Mouse (Mus musculus) heart, adult 18-20 months (tissue): ENCODE measurements around the gene Gm39653. TPM values are rescaled to one million over a fixed set of nuclear protein-coding genes. Genes with fewer than 3 reads are reported as not detected.
"Not testable (repeated sequence)": the region's sequence is repeated elsewhere in the genome, so short reads cannot be mapped to it uniquely, and the experiment has no call there.

Experiments used
- DNase-seq, 2 experiments: peaks; one replicate each; pipeline ENCODE4 v3.0.0; 2021 to 2022; ENCODE audit warnings: mixed read lengths in 1 of 2
- long read RNA-seq, 2 experiments: library from polyadenylated mRNA; stranded (forward); transcript quantifications; one replicate each; pipeline ENCODE4 v2.0.0; 2021
- total RNA-seq, 2 experiments: library from RNA; stranded (reverse); gene quantifications; 2 replicates each; pipeline ENCODE4 v1.2.3; 2021

Gm39653 gene
- not detected for total RNA-seq
- long read RNA-seq, experiment 1: 0 reads
- long read RNA-seq, experiment 2: 0 reads

DNA sequence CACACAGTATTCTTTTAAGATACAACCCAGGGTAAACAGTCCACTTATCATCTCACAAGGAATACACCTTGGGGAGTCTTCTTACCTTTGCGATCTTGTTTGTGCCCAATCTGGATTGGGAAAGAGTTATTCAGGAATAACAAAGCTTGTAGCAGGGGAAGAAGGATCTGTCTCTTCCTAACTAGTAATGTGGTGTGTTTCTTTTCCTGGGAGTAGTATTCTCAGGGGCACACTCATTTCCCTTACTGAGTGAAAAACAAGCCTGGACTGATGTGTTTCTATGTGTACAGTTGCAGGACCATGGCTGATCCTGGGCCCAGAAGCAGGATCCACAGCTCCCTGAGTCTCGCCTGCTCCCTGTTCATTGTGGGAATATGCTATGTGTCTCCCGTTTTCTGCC, at the start of gene Gm39653:
Gm39653 (plus strand) TSS at position 301 of the 400 bp plus-strand sequence.
- no peak for DNase-seq

GRCm38 (mm10) chr1:63566501-63566900, 49.3 kb upstream of the Gm39653 start:
- DNase-seq: no peak

DNA sequence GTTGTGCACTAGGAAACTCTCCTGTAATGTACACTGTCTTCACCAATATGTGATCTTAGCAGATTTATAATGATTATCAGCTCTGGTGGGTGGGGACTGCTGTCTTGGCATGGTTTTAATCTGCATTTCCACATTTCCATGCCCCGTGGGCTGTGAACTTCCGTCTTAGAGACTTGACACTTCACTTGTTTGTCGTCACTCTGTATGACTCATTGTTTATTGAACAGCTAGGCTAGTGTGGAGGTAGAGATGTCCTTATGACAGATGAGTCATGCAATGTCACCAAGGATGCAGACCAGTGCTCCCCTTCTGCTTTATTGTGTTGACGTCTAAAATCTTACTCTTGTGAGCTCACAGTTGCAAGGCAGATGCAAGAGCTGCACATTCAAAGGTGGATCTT, 48.7 kb upstream of the Gm39653 start:
- DNase-seq: no peak

- DNase-seq: no peak
Observed at GRCm38 (mm10) chr1:63572229-63572628, 43.5 kb upstream of the Gm39653 start.

DNA sequence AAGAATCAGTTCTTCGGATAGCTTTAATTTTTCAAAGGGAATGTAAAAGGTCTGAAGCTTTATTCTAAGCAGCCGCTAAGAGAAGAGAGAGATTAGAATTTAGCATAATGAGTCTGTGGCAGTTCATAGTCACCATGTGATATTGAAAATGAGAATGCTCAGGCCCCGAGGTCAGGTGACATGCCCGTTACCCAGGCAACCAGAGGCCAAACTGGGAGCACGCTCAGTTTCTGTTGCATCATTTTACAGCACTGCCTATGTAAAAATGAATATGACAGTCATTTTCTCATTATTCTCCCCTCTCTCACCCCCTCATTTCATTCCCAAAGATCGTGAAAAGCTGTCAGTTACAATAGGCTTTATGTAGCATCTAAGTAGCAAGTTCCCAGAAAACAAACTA, 42.3 kb upstream of the Gm39653 start:
- no peak for DNase-seq

GRCm38 (mm10) chr1:63573864-63574611, 41.7 kb upstream of the Gm39653 start:
- no peak for DNase-seq

DNA sequence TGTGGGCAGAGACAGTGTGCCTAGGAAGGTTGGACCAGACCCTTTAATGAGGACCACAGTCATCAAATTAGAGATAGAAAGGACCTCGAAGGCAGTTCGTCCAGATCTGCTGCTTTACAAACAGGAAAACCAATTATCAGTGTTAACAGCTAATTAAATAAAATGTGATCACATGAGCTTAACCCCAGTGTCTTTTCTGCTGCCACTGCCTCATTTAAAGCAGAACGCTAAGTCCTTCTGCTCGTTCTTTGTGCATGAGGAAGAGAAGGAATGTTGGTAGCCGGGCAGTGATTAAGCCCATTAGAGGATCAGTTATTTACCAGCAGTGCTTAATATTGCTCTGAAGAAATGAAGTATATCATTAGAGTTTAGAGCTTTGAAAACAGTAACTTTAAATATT, 39.0 kb upstream of the Gm39653 start:
- DNase-seq: no peak

- no peak for DNase-seq
Observed at GRCm38 (mm10) chr1:63579153-63579552, 36.6 kb upstream of the Gm39653 start.

DNA sequence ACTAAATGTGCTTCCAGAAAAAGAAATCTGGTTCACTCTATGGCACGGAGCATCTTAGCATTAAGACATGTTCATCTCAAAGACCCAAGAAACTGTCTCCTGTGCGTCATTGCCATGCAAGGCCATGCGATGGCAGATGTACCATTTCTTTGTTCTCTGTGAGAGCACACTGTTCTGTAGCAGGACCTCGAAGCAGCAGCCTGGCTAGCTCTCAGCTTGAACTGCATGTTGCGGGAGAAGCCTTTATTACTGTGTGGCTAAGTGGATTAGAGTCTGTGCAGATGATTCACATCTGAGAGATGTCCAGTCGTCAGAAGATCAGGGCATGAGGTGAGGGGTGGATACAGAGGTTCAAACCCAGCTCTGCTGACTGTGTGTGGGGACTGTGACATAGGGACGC, 28.9 kb upstream of the Gm39653 start:
- no peak for DNase-seq

DNA sequence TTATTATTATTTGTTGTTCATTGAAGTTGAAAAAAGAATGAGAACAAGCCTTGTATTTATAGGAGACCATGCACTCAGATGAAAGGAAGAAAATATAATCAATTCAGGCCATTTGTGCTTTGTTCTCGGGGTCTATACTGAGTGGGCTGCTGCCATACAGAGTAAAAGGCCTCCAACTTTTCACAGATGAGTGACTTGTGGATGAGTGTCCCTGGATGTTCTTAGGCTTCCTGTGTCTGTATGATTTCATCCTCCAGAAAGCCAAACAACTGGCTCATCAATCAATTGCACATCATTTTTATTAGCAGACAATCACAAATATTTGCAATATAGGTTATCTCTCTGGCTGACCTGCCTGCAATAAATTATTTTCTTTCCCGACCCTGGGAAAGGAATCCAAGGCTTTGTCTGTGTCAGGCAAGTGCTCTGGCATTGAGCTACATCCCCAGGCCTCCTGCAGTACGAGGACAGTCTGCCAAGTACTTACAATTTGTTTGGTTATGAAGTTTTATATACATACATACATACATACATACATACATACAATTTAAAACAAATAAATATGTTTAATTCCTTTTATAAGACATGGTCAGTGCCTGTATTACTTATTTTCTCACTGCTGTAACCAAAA, 11.8 kb upstream of the Gm39653 start:
- DNase-seq: no peak

GRCm38 (mm10) chr1:63609613-63610012, 6.2 kb upstream of the Gm39653 start:
- DNase-seq: no peak

- peak; percentile 2 to 49 for DNase-seq
Observed at GRCm38 (mm10) chr1:63614594-63614993, 1.2 kb upstream of the Gm39653 start.

DNA sequence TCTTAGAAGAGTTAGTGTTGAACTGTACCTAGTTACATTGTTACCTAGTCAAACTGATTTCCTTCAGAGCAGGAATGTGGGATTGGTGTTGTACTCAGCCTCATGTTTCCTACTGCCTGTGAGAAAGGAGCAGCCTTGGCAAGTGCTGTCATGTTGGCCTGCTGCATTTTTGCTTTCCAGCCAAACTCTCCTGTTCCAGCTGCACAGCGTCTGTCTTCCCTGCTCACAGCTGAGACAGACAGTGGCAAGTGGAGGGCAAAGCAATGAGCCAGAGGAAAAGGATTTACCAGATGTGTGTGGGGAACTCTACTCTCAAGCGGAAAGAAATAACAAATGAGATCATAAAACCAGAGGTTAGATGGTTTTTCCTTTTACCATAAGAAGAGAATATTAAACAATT, 12.4 kb downstream of the Gm39653 start:
- peak; percentile 21 to 25 for DNase-seq

- not testable (repeated sequence) for DNase-seq
Observed at GRCm38 (mm10) chr1:63630390-63630789, 14.6 kb downstream of the Gm39653 start.

DNA sequence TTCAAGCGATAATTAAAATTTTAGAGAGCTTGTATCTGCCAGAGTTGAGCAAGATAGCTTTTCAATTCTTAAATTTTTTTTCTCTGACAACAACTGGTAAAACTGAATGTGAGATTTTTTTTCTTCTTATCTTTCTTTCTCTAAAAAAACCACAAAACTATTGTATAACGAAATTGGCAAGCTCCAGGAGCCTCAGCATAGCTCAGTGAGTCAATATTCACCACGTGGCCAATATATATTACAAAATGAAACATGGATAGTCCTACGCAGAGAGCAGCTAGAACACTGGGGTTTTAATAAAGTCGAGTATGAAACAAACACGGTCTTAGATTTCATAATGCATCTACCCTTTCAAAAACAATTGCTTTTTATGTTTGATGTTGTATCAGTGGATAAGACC, 24.2 kb downstream of the Gm39653 start:
- no peak for DNase-seq

- peak; percentile 18 to 72 for DNase-seq
Observed at GRCm38 (mm10) chr1:63658016-63658415, 42.2 kb downstream of the Gm39653 start.

GRCm38 (mm10) chr1:63659591-63659990, 43.8 kb downstream of the Gm39653 start:
- DNase-seq: peak; percentile 19 to 71

DNA sequence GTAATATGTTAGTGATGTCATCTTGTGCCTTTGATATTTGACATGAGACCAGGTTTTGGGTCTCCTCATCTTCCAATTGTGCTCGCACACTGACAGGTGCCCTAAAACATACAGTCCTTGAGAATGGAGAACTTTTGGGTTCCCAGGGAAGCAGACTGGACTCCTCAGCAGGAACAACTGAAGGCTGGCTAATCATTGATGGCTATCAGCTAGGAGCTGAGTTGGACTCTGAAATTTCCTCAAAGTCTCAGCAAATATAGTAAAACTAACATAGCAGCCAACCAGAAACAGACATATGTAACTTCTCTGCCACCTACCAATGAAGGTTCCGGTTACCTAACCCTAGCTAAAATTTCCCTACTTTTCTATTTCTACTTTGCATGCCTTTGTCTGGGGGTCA, 50.3 kb downstream of the Gm39653 start:
- no peak for DNase-seq

DNA sequence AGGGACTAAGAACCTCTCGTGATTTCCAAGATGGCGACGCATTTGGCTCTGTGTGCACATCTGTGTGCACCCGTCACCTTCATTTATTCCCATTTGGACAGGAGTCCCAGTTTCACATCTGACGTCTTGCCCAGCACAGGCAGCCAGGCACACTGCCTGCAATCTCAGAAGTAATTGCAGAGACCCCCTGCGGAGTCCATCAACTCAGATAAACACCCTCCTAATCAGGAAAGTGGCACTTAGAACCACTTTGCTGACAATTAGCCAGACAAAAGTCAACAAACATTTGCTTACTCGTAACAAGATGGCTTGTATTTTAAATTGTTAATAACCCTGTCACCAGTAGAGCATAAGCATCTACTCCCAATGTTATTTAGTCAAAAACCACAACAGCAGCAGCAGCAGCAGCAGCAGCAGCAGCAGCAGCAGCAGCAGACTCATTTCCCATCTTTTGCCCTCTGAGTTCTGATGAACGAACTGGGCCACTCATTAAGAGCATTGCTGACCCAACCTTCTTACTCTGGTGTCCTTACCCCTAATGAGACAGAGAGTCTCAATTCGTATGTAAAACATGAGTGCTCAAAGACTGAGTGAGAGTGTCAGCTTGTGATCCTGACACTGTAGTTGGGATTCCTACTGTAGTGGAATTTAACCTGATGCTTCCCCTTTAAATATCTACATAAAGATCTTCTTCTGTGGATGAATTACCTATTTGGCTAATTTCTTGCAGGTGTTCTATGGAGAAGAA, 51.6 kb downstream of the Gm39653 start:
- DNase-seq: no peak

DNA sequence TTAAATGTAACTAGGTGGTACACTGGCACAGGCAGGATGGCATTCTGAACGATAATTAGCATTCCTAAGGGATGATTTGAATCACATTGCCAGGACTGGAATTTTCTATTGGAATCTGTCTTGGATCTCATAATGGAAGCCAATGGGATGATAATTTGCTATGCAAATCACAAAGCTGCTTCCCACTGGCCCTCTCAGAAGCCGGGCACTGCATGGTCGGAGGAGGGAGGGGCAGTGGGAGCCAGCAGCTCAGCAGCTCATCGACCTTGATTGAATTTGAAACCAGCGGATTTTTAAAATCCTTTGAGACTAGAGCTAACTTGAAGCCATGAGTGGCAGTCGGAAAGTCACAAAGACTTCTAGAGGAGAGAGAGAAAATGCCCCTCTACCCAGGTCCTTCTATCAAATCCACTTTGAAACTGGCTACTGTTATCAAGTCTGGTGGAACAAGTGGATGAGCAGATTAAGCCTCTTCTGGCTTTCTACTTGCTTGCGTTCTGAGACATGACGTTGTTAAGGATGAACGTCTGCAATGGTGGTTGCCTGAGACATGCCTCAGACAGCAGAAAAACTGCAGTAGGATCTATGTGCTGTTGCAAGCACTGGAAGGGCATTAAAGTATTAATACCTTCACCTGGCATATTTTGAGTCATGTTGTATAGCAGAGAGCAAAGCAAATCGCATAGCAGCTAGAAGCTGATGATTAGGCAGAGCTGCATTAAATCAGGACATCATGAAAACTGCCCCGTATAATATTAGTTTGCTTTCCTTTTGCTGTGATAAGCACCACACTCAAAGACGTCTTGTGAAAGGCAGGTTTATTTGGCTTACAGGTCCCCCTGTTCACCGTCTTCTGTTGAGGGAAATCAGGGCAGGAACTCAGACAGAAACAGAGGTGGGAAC, 52.4 kb downstream of the Gm39653 start:
- DNase-seq: no peak

DNA sequence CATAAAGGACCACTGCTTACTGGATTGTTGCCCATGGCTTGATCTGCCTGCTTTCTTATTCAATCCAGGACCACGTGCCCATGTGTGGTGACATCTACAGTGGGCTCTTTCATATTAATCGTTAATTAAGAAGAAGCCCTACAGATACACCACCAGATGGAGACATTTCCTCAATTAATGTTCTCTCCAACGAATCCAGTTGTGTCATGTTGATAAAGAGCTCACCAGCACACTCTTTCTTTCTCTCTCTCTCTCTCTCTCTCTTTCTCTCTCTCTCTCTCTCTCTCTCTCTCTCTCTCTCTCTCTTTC, 53.0 kb downstream of the Gm39653 start:
- peak; percentile 12 to 40 for DNase-seq
